Mouse (Mus musculus) retina, postnatal 1 day (tissue): ENCODE results near the gene Gcnt2.

Source experiments
- DNase-seq: peaks from one replicate; pipeline ENCODE4 v3.0.0-alpha.2; 2012

Gene Gcnt2

DNA sequence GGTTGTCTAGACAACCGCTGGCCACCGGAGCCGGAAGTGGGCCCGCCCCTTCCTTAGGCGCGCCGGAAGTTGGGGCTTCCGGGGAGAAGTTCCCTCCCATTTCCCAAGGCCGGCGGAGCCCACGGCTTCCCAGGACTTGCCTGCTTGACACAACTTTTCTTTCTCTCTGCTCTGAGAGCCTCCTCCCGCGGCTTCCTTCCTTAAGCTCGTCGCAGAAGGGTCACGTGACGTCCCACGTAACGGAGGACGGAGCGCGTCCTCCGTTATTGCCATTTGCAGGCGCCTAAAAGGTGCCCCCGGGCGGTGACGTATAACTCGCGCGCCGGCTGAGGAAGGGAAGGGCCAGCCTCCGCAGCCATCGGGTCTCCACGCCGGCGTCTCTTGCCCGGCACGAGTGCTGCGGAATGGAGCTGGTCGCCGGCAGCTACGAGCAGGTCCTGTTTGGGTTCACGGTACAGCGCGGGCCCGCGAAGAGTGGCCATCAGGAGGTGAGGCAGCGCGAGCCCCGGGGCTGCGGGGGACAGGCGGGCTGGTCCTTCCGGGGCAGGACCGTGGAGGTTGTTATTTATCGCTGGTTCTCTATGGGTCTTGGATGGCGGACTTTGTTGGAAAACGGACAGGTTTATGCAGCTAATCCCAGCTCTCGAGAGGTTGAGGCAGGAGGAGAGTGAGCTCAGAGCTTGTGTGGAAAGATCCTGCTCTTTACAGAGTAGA, 141.5 kb downstream of the Gcnt2 start, which contains the start of gene Pak1ip1:
Gene Pak1ip1, plus strand, starts transcription at position 98 of the 714 bp plus-strand sequence.
- peak; percentile 96 for DNase-seq

DNA sequence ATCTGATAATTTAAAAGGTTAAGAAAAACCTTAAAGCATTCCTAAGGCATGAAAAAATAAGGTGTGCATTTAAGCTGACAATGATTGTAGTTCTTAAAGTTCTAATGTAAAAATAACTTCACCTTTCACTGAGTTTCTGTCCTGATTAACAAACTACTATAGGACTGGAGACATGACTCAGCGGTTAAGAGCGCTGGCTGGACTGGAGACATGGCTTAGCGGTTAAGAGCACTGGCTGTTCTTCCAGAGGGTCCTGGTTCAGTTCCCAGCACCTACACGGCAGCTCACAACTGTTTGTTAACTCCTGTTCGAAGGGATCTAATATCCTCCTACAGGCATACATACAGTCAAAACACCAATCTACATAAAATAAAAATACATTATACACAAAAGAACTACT, 142.4 kb downstream of the Gcnt2 start:
- DNase-seq: no peak

- no peak for DNase-seq
Observed at GRCm38 (mm10) chr13:41006244-41006643, 146.7 kb downstream of the Gcnt2 start.

- DNase-seq: no peak
Observed at GRCm38 (mm10) chr13:41008271-41008670, 148.7 kb downstream of the Gcnt2 start.

- no peak for DNase-seq
Observed at GRCm38 (mm10) chr13:41008946-41009345, 149.4 kb downstream of the Gcnt2 start.
